Mouse (Mus musculus) cerebellum, adult 11 months (tissue): Measurements from ENCODE around the gene Nelfcd.

ENCODE experiments used
- DNase-seq: peaks from one replicate; pipeline ENCODE4 v3.0.0; 2022

Nelfcd gene

GRCm38 (mm10) chr2:174415731-174416310 lies at the start of gene Nelfcd:
Gene Nelfcd, plus strand, starts transcription at chr2:174415804.
- DNase-seq = peak; percentile 93

- no peak for DNase-seq
Observed at GRCm38 (mm10) chr2:174366571-174366970, 49.0 kb upstream of the Nelfcd start.

GRCm38 (mm10) chr2:174381021-174381420 lies 34.6 kb upstream of the Nelfcd start:
- no peak for DNase-seq

- DNase-seq = no peak
Observed at GRCm38 (mm10) chr2:174391936-174392335, 23.7 kb upstream of the Nelfcd start.

- no peak for DNase-seq
Observed at GRCm38 (mm10) chr2:174392554-174392953, 23.1 kb upstream of the Nelfcd start.

- no peak for DNase-seq
Observed at GRCm38 (mm10) chr2:174393383-174393782, 22.2 kb upstream of the Nelfcd start.

- DNase-seq = no peak
Observed at GRCm38 (mm10) chr2:174396643-174397042, 19.0 kb upstream of the Nelfcd start.

- no peak for DNase-seq
Observed at GRCm38 (mm10) chr2:174397065-174397464, 18.5 kb upstream of the Nelfcd start.

GRCm38 (mm10) chr2:174397881-174398280 lies 17.7 kb upstream of the Nelfcd start:
- no peak for DNase-seq

- DNase-seq = no peak
Observed at GRCm38 (mm10) chr2:174400396-174400795, 15.2 kb upstream of the Nelfcd start.

GRCm38 (mm10) chr2:174410222-174410621 lies 5.4 kb upstream of the Nelfcd start:
- DNase-seq = no peak

- DNase-seq = no peak
Observed at GRCm38 (mm10) chr2:174413127-174413526, 2.5 kb upstream of the Nelfcd start.

GRCm38 (mm10) chr2:174415001-174415730 lies 438 bp upstream of the Nelfcd start:
- no peak for DNase-seq

GRCm38 (mm10) chr2:174421107-174421506 lies 5.5 kb downstream of the Nelfcd start:
- DNase-seq = no peak

GRCm38 (mm10) chr2:174424301-174425085 lies 8.9 kb downstream of the Nelfcd start:
- DNase-seq = no peak

- no peak for DNase-seq
Observed at GRCm38 (mm10) chr2:174426856-174427255, 11.3 kb downstream of the Nelfcd start.

GRCm38 (mm10) chr2:174428076-174428835 lies 12.7 kb downstream of the Nelfcd start:
- no peak for DNase-seq

GRCm38 (mm10) chr2:174428996-174429591 lies 13.5 kb downstream of the Nelfcd start:
- DNase-seq = no peak

GRCm38 (mm10) chr2:174434943-174435342 lies 19.3 kb downstream of the Nelfcd start:
- no peak for DNase-seq

GRCm38 (mm10) chr2:174436076-174436701 lies 20.6 kb downstream of the Nelfcd start:
- DNase-seq = no peak

- DNase-seq = no peak
Observed at GRCm38 (mm10) chr2:174436916-174437696, 21.5 kb downstream of the Nelfcd start.

GRCm38 (mm10) chr2:174437697-174437982 lies 22.0 kb downstream of the Nelfcd start:
- DNase-seq = no peak
